Mouse (Mus musculus): ENCODE measurements around the gene U2af1. TPM values are rescaled to one million over a fixed set of nuclear protein-coding genes. Genes with fewer than 3 reads are reported as not detected.

The U2af1 gene
- polyA plus RNA-seq, 1 experiment from 2014 or later, result 124 TPM

GRCm38 (mm10) chr17:31670163-31670562 is 11.5 kb upstream of the U2af1 start:
- Histone ChIP-seq H3K27ac (ENCODE audit: low read depth) (no peak overlapping the region), H3K27me3 (ENCODE audit: insufficient read depth, low read length) (no peaks in the 10 kb centered on the region), H3K9me3 (ENCODE audit: low read length) (no peaks in the 10 kb centered on the region), H3K4me2 (ENCODE audit: low read depth, low read length) (no peak overlapping the region), H3K36me3 (replicated peaks; ENCODE audit: insufficient read depth, low read length) (no peaks in the 10 kb centered on the region), H3K9ac (replicated peaks) (no peak overlapping the region), H3K4me1 (ENCODE audit: insufficient read depth) (peaks cover 4% of the 10 kb centered on the region; the same call in 1 of the 2 replicates), H3K4me3 (ENCODE audit: low read depth, low read length) (no peak overlapping the region)
- 59% methylated on average over 11 of the region's 11 CpGs for WGBS (ENCODE audit: insufficient replicate concordance)
- no peak for DNase-seq
- no peak for ATAC-seq
- no peak for TF ChIP-seq CTCF (IDR thresholded peaks at IDR 0.05; ENCODE audit: low read depth)
- no peak for TF ChIP-seq EP300 (IDR thresholded peaks at IDR 0.05; ENCODE audit: low read depth)

- no peaks in the 10 kb centered on the region for H3K9me3 ChIP-seq (ENCODE audit: low read length)
- H3K4me3 ChIP-seq (ENCODE audit: low read depth, low read length), result no peak overlapping the region
- DNase-seq (no peak), ATAC-seq (no peak)
- H3K27me3 ChIP-seq (ENCODE audit: insufficient read depth, low read length), result no peaks in the 10 kb centered on the region
- TF ChIP-seq EP300 (IDR thresholded peaks at IDR 0.05; ENCODE audit: low read depth) (no peak), CTCF (IDR thresholded peaks at IDR 0.05; ENCODE audit: low read depth) (no peak)
- H3K9ac ChIP-seq (replicated peaks), result no peak overlapping the region
- no peaks in the 10 kb centered on the region for H3K36me3 ChIP-seq (replicated peaks; ENCODE audit: insufficient read depth, low read length)
- H3K4me2 ChIP-seq (ENCODE audit: low read depth, low read length), result no peak overlapping the region
- no peak overlapping the region for H3K27ac ChIP-seq (ENCODE audit: low read depth)
- H3K4me1 ChIP-seq (ENCODE audit: insufficient read depth), result peaks cover 7% of the 10 kb centered on the region; the same call in 1 of the 2 replicates
- WGBS (ENCODE audit: insufficient replicate concordance), result 67% methylated on average over 9 of the region's 9 CpGs
Measured at GRCm38 (mm10) chr17:31668306-31668705, 9.6 kb upstream of the U2af1 start.

GRCm38 (mm10) chr17:31664760-31665159 is 6.1 kb upstream of the U2af1 start:
- Histone ChIP-seq H3K36me3 (replicated peaks; ENCODE audit: insufficient read depth, low read length) (no peaks in the 10 kb centered on the region), H3K27me3 (ENCODE audit: insufficient read depth, low read length) (no peaks in the 10 kb centered on the region), H3K4me1 (ENCODE audit: insufficient read depth) (0 out of 2 replicates have a peak, but pooled peaks cover 3% of the 10 kb centered on the region), H3K9me3 (ENCODE audit: low read length) (no peaks in the 10 kb centered on the region), H3K4me3 (ENCODE audit: low read depth, low read length) (no peak overlapping the region), H3K4me2 (ENCODE audit: low read depth, low read length) (no peak overlapping the region), H3K9ac (replicated peaks) (no peak overlapping the region), H3K27ac (ENCODE audit: low read depth) (no peak overlapping the region)
- ATAC-seq, result peak; percentile 87
- 6% methylated on average over 4 of the region's 4 CpGs for WGBS (ENCODE audit: insufficient replicate concordance)
- peak; percentile 88 for DNase-seq
- TF ChIP-seq EP300 (IDR thresholded peaks at IDR 0.05; ENCODE audit: low read depth) (no peak), CTCF (IDR thresholded peaks at IDR 0.05; ENCODE audit: low read depth) (peak; percentile 96)

- Histone ChIP-seq H3K4me1 (ENCODE audit: insufficient read depth) (peaks cover 8% of the 10 kb centered on the region), H3K9me3 (ENCODE audit: low read length) (no peaks in the 10 kb centered on the region), H3K9ac (replicated peaks) (no peak overlapping the region), H3K27ac (ENCODE audit: low read depth) (no peak overlapping the region), H3K4me2 (ENCODE audit: low read depth, low read length) (no peak overlapping the region), H3K27me3 (ENCODE audit: insufficient read depth, low read length) (no peaks in the 10 kb centered on the region), H3K36me3 (replicated peaks; ENCODE audit: insufficient read depth, low read length) (no peaks in the 10 kb centered on the region), H3K4me3 (ENCODE audit: low read depth, low read length) (no peak overlapping the region)
- DNase-seq (no peak), ATAC-seq (no peak)
- TF ChIP-seq EP300 (IDR thresholded peaks at IDR 0.05; ENCODE audit: low read depth), result no peak
- TF ChIP-seq CTCF (IDR thresholded peaks at IDR 0.05; ENCODE audit: low read depth), result peak; percentile 36
Measured at GRCm38 (mm10) chr17:31662855-31663254, 4.2 kb upstream of the U2af1 start.

GRCm38 (mm10) chr17:31660661-31661250 is 2.1 kb upstream of the U2af1 start:
- TF ChIP-seq EP300 (IDR thresholded peaks at IDR 0.05; ENCODE audit: low read depth) (no peak), CTCF (IDR thresholded peaks at IDR 0.05; ENCODE audit: low read depth) (no peak)
- Histone ChIP-seq H3K27ac (ENCODE audit: low read depth) (no peak overlapping the region), H3K9ac (replicated peaks) (no peak overlapping the region), H3K4me3 (ENCODE audit: low read depth, low read length) (no peak overlapping the region), H3K36me3 (replicated peaks; ENCODE audit: insufficient read depth, low read length) (peaks cover 4% of the 10 kb centered on the region; the same call in 1 of the 2 replicates), H3K4me2 (ENCODE audit: low read depth, low read length) (no peak overlapping the region), H3K27me3 (ENCODE audit: insufficient read depth, low read length) (no peaks in the 10 kb centered on the region), H3K4me1 (ENCODE audit: insufficient read depth) (peaks cover 16% of the 10 kb centered on the region), H3K9me3 (ENCODE audit: low read length) (no peaks in the 10 kb centered on the region)
- ATAC-seq (no peak), DNase-seq (no peak)
- WGBS (ENCODE audit: insufficient replicate concordance), result 76% methylated on average over 8 of the region's 8 CpGs

- Histone ChIP-seq H3K4me1 (ENCODE audit: insufficient read depth) (peaks cover 21% of the 10 kb centered on the region), H3K27ac (ENCODE audit: low read depth) (peak overlapping the region; percentile 80), H3K4me3 (ENCODE audit: low read depth, low read length) (peak overlapping the region; percentile 85), H3K27me3 (ENCODE audit: insufficient read depth, low read length) (no peaks in the 10 kb centered on the region), H3K36me3 (replicated peaks; ENCODE audit: insufficient read depth, low read length) (peaks cover 25% of the 10 kb centered on the region), H3K9ac (replicated peaks) (peak overlapping the region; percentile 95), H3K9me3 (ENCODE audit: low read length) (no peaks in the 10 kb centered on the region), H3K4me2 (ENCODE audit: low read depth, low read length) (peak overlapping the region; percentile 74)
- TF ChIP-seq EP300 (IDR thresholded peaks at IDR 0.05; ENCODE audit: low read depth) (no peak), CTCF (IDR thresholded peaks at IDR 0.05; ENCODE audit: low read depth) (no peak)
- under 1% methylated on average over 27 of the region's 27 CpGs for WGBS (ENCODE audit: insufficient replicate concordance)
- DNase-seq (no peak), ATAC-seq (peak; percentile 12)
Measured at GRCm38 (mm10) chr17:31658136-31658467, 590 bp downstream of the U2af1 start.

All from liver, postnatal 0 days (tissue).